Mouse (Mus musculus) brain, embryonic 18.5 days (tissue): Measurements from ENCODE around the gene Mterf1b.
"Not testable (repeated sequence)": the region's sequence is repeated elsewhere in the genome, so short reads cannot be mapped to it uniquely, and the experiment has no call there.

ENCODE experiments used
- DNase-seq: peaks from one replicate; pipeline ENCODE4 v3.0.0-alpha.2; 2012; ENCODE audit warnings: low read depth, low spot score

Gene Mterf1b

GRCm38 (mm10) chr5:4191671-4192480 lies at the start of gene Mterf1b:
Gene Mterf1b, plus strand, starts transcription at chr5:4192367.
- DNase-seq = not testable (repeated sequence)

DNA sequence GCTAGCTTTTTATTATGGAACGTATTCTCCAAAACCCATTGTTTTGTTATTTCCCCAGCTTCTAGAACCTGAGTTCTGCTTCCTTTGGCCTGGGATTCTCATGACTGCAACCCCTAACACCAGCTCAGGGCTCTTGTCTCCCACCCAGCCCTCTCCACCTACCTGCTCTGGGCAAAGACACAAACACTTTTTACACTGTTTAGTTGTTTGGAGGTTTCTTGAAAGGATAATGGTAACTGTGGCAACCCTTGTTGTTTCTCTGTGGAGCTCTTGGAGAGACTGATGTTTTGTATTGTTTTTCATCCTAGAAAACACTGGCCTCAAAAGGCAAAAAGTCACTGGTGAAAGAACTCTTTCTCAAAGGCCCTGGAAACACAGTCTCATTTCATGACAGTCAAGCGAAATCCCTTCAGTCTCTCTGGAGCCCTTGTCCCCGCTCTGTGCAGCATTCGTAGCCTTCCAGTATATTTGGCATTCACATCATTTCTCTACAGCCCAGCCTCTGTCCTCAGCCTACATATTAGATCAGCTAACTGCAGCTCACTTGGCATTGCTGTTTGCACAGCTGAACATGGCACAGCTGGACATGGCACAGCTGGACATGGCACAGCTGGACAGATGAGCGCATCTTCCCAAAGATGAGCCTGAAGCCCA lies 32.6 kb upstream of the Mterf1b start:
- not testable (repeated sequence) for DNase-seq

GRCm38 (mm10) chr5:4161554-4161953 lies 30.6 kb upstream of the Mterf1b start:
- DNase-seq = no peak

GRCm38 (mm10) chr5:4162461-4162860 lies 29.7 kb upstream of the Mterf1b start:
- no peak for DNase-seq

DNA sequence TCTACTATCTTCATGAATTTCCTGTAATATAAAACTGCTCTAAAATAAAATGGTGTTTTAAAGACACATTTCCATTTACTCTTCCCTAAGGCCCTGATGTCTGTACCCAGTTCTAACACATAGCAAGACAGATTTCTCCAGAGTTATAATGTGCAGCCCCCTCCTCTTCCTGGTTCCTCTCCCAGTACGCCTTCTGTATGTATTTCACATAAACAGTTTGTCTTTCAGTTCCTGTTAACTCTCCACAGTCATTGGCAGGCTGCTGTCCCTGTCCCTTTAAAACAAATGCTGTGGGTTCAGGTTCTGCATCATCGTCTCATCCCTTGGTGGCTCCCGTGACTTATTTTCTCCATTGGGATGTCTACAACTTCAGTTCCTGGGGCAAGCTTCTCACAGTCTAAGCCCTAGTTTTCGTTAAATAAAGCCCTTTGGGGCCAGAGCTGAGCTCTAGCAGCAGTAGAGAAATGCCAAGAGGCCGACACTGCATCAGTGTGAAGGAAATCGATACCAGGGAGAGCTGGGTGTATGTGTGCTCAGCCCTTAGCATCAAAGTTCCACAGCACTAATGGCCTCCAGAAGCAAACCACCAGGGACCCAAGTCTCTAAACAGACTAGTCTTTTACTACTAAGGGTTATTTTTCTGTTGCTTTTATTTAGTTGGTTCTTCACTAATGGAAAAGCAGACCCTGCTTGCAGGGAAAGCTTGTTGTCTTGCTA lies 24.2 kb upstream of the Mterf1b start:
- not testable (repeated sequence) for DNase-seq

DNA sequence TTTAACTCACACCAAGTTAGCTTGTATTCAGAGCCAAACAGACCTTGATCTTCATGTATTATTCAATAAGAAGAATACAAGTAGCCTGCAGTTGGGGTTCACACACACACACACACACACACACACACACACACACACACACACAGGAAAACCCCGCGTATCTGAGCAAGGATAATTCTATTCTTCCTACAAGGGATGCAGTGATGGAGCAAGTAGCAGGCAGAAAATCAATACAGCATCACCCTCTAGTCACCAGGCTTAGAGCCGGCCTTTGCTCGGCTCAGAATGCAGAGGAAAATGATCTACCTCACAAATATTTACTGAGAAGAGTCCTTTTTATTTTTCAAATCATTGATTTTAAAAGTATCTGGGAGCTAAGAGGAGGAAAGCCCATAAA lies 23.6 kb upstream of the Mterf1b start:
- not testable (repeated sequence) for DNase-seq

DNA sequence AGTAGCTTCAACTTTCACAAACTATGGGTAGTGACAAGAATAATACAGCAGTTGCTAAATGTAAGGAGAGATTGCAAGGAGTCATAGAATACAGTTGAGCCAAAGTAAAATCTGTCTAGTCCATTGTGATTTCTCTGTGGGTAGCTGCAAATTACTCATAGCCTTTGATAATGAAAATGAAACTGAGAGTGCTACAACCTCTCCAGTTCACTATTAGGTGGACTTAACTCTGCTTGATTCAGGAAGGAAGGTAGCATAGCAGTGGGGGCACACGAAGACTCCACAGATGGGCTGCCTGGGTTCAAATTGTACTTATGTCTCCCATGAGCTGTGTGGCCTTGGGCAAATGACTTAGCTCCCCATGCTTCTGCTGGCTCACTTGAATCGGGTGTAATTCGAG lies 15.7 kb upstream of the Mterf1b start:
- DNase-seq = not testable (repeated sequence)

DNA sequence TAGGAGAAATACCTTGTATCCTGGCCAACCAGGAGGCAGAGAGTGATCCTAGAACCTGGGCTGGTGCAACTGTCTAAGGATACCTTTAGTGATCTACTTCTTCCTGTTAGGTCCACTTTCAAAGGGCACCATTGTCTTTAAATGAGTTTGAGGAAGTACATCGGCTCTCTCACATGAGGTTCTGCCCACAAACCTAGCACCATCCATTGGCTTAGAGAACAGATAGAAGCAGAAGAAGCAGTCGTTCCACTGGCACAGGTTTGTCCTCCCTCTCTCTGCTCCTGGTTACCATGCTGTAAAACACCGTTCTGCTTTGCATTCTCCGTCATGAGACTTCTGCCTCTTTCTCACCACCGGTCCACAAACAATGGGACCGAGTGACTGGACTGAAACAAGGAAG lies 12.8 kb upstream of the Mterf1b start:
- DNase-seq = no peak

DNA sequence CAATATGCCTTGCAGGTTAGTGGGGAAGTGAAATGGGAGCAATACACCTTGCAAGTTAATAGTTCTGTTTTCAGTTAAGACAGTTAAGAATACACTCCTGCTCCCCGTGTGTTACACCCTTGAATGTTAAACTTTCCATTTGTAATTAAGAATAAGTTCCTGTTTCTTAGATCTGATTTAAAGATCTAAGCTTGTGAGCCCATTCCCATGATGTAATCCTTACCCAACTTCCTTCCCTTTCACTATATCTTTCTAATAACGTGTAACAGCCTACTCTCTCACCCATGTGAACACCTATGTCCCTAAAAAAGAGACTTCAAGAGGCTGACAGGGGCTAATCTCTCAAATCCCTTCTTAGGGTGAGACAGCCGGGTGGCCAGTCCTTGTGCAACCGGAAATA lies 5.4 kb upstream of the Mterf1b start:
- DNase-seq = no peak

GRCm38 (mm10) chr5:4192481-4193246 lies 497 bp downstream of the Mterf1b start:
- DNase-seq = not testable (repeated sequence)

DNA sequence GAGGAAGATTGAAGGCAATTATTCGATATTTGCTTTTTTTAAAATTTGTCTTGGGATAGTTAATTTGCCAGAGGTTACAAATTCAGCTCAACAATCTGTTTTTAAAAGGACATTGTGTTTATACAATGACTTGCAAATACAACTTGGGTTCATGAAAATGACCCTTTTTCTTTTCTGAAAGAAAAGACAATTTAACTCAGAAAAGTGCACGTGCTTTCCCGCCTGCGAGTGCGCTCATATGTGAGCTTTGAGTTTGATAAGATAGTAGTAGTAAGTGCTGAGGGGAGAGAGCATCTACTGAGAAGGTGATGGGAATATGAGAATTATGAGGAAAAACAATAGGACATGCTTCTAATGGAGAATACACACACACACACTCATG lies 1.1 kb downstream of the Mterf1b start:
- DNase-seq = no peak

- DNase-seq = no peak
Observed at GRCm38 (mm10) chr5:4194166-4194565, 2.0 kb downstream of the Mterf1b start.

DNA sequence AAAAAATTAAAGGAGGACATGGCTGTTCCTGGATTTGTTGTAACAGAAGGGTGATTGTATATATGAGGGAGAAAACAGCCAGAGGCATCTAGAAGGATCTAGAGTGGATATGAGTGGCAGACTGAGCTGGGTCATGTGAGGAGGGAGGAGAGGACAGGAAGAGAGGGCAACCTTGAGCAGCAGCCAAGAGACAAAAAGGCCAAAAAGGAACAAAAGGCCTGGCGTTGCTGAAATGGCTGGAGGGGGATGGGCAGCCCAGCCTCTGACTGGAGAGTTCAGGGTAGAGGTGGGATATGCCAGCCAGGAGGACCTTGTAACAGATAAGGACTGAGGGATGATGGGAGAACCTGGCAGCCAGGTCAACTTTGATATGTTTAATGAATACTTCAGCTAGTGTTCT lies 2.9 kb downstream of the Mterf1b start:
- DNase-seq = no peak

- no peak for DNase-seq
Observed at GRCm38 (mm10) chr5:4201368-4201767, 9.2 kb downstream of the Mterf1b start.

GRCm38 (mm10) chr5:4202276-4202810 lies 10.2 kb downstream of the Mterf1b start:
- not testable (repeated sequence) for DNase-seq

GRCm38 (mm10) chr5:4210082-4210481 lies 17.9 kb downstream of the Mterf1b start:
- not testable (repeated sequence) for DNase-seq

- DNase-seq = no peak
Observed at GRCm38 (mm10) chr5:4221309-4221708, 29.1 kb downstream of the Mterf1b start.

GRCm38 (mm10) chr5:4221981-4222623 lies 29.9 kb downstream of the Mterf1b start:
- DNase-seq = no peak

DNA sequence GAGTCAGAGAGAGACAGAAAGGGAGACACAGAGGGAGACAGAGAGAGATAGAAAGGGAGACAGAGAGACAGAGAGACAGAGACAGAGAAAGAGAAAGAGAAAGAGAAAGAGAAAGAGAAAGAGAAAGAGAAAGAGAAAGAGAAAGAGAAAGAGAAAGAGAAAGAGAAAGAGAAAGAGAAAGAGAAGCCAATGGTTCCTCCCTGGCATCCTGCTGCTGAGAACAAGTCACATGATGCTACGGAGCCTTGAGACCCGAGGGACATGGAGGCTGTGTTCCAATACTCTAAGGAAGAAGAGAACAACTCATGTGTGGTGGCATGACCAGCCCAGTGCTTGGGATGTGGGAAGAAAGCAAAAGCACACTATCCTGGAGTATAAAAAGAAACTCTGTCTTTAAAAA lies 40.0 kb downstream of the Mterf1b start:
- no peak for DNase-seq

DNA sequence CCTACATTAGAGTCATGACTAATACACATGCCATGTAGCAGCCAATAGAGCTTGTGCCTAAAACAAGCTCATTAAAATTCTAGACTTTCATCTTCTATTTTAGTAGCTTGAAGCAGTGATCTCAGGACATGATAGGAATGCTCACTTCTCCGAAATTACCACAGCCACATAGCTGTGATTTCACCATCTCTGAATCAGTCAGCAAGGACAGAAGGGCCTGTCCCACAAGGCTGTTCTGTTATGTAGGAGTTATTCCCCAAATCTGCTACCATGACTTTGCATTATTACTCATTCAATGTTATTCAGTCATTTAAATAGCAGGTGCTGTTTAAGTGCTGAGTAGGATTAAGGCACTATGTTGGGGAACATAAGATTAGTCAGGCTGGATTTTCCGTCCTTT lies 42.3 kb downstream of the Mterf1b start:
- no peak for DNase-seq

DNA sequence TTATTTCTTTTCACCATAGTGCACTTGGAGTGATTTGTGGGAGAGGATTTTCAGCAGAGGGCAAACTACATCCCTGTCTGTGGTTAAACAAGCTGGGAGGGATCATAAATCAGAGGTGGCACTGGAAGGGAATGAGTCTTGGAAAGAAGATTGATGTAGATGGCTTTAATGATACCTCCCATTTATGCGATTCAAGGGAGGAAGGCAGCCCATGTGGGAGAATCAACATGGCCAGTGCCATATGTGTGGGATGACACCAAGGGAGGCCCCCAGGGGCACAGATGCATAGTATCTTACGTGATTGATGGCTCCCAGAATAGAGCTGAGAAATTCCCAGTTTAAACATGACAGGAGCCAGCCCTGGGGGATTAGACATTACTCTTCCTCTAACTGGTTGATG lies 48.0 kb downstream of the Mterf1b start:
- DNase-seq = no peak
